ENCODE assay signal across 8 mouse cellular contexts in genomic region chr19:4304251-4304821, GRCm38 (mm10). TPM values are rescaled to one million over a fixed set of nuclear protein-coding genes. Genes with fewer than 3 reads are reported as not detected.
DNase-seq lines count a peak whose midpoint lies in the region; ATAC-seq and TF ChIP-seq lines count a peak whose summit lies in the region.

No protein-coding gene starts in this region.

- WGBS in forebrain, embryonic 16.5 days = 73% methylated on average over 5 of the region's 5 CpGs
- WGBS in liver, embryonic 12.5 days (ENCODE audit: insufficient replicate concordance) = 21% methylated on average over 5 of the region's 5 CpGs
- 87% methylated on average over 5 of the region's 5 CpGs for WGBS in neural tube, embryonic 12.5 days

- DNase-seq in A20 (ENCODE audit: low read depth, low spot score) = peak; percentile 93
- DNase-seq in c-Kit-positive CD71-positive TER-119-positive erythroid progenitor cells, embryonic 14.5 days (ENCODE audit: low spot score) = no peak
- no peak for DNase-seq in gastrocnemius, postnatal 10 days
- no peak for DNase-seq in urinary bladder, postnatal 25 days (ENCODE audit: low spot score)

- no peak overlapping the region for H3K27ac ChIP-seq in forebrain, embryonic 16.5 days (ENCODE audit: low read length)
- H3K27ac ChIP-seq in liver, embryonic 12.5 days = peak overlapping the region; percentile 86
- no peak overlapping the region for H3K27ac ChIP-seq in neural tube, embryonic 12.5 days

- H3K36me3 ChIP-seq in E14TG2a.4 (ENCODE audit: insufficient read depth, low read length) = peaks cover 7% of the 10 kb centered on the region; the same call in 1 of the 2 replicates
- no peaks in the 10 kb centered on the region for H3K36me3 ChIP-seq in forebrain, embryonic 16.5 days (ENCODE audit: control insufficient read depth, insufficient read depth)
- H3K36me3 ChIP-seq in liver, embryonic 12.5 days = peaks cover 7% of the 10 kb centered on the region; the same call in 1 of the 2 replicates
- H3K36me3 ChIP-seq in neural tube, embryonic 12.5 days = no peaks in the 10 kb centered on the region

- H3K4me2 ChIP-seq in forebrain, embryonic 16.5 days (ENCODE audit: low read length) = peak overlapping the region; percentile 93
- peak overlapping the region; percentile 73 for H3K4me2 ChIP-seq in liver, embryonic 12.5 days
- H3K4me2 ChIP-seq in neural tube, embryonic 12.5 days (replicated peaks) = peak overlapping the region; percentile 79

- no peak for ATAC-seq in forebrain, embryonic 16.5 days
- no peak for ATAC-seq in liver, embryonic 12.5 days
- no peak for ATAC-seq in neural tube, embryonic 12.5 days (ENCODE audit: low FRiP score, low read depth)

- H3K4me1 ChIP-seq in E14TG2a.4 (replicated peaks; ENCODE audit: low read depth, low read length) = peaks cover 67% of the 10 kb centered on the region
- H3K4me1 ChIP-seq in forebrain, embryonic 16.5 days (replicated peaks; ENCODE audit: control insufficient read depth, insufficient read depth, low read length) = peaks cover 63% of the 10 kb centered on the region
- peaks cover 69% of the 10 kb centered on the region for H3K4me1 ChIP-seq in liver, embryonic 12.5 days
- H3K4me1 ChIP-seq in neural tube, embryonic 12.5 days = peaks cover 63% of the 10 kb centered on the region

- H3K9ac ChIP-seq in forebrain, embryonic 16.5 days (replicated peaks; ENCODE audit: low read depth, low read length) = no peak overlapping the region
- H3K9ac ChIP-seq in liver, embryonic 12.5 days = peak overlapping the region; percentile 96
- no peak overlapping the region for H3K9ac ChIP-seq in neural tube, embryonic 12.5 days

- no peak for TF ChIP-seq CTCF in E14TG2a.4 (conservative IDR thresholded peaks at IDR 0.05; ENCODE audit: low read length)

- H3K9me3 ChIP-seq in E14TG2a.4 (ENCODE audit: low read length) = no peaks in the 10 kb centered on the region
- no peaks in the 10 kb centered on the region for H3K9me3 ChIP-seq in forebrain, embryonic 16.5 days (ENCODE audit: control insufficient read depth, low read length)
- H3K9me3 ChIP-seq in liver, embryonic 12.5 days (replicated peaks) = no peaks in the 10 kb centered on the region
- H3K9me3 ChIP-seq in neural tube, embryonic 12.5 days = no peaks in the 10 kb centered on the region

- H3K4me3 ChIP-seq in E14TG2a.4 (replicated peaks; ENCODE audit: low read length) = peak overlapping the region; percentile 95
- peak overlapping the region; percentile 90; the same call in 1 of the 2 replicates for H3K4me3 ChIP-seq in forebrain, embryonic 16.5 days (replicated peaks; ENCODE audit: low read length)
- H3K4me3 ChIP-seq in liver, embryonic 12.5 days = peak overlapping the region; percentile 89
- peak overlapping the region; percentile 93; the same call in 1 of the 2 replicates for H3K4me3 ChIP-seq in neural tube, embryonic 12.5 days

- H3K27me3 ChIP-seq in E14TG2a.4 (ENCODE audit: insufficient read depth, low read length) = peaks cover 8% of the 10 kb centered on the region; the same call in 1 of the 2 replicates
- H3K27me3 ChIP-seq in forebrain, embryonic 16.5 days (replicated peaks; ENCODE audit: control insufficient read depth, insufficient read depth, low read length) = no peaks in the 10 kb centered on the region
- 0 out of 2 replicates have a peak, but pooled peaks cover 5% of the 10 kb centered on the region for H3K27me3 ChIP-seq in liver, embryonic 12.5 days (replicated peaks)
- H3K27me3 ChIP-seq in neural tube, embryonic 12.5 days (replicated peaks) = no peaks in the 10 kb centered on the region

RNA-seq across cellular contexts. Expression of gene Grk2, which starts 1.7 kb away (rescaled TPM):
- polyA plus RNA-seq in forebrain, embryonic 16.5 days (2015; fragmentation: Nextera tagmentation; extraction: Ambion mirVana) = 20.6 and 28.1 TPM in 2 replicates
- 15.7 and 17.9 TPM in 2 replicates for polyA plus RNA-seq in liver, embryonic 12.5 days (2016; fragmentation: Nextera tagmentation; extraction: Ambion mirVana)
- 19.7 and 21.2 TPM in 2 replicates for polyA plus RNA-seq in neural tube, embryonic 12.5 days (2016; fragmentation: Nextera tagmentation; extraction: Ambion mirVana)
- total RNA-seq in gastrocnemius, postnatal 10 days (2021) = 10 to 100 TPM; 28.1 to 41.2 TPM

RNA-seq across cellular contexts. Expression of gene Ankrd13d, which starts 21.4 kb away (rescaled TPM):
- 24.0 and 38.6 TPM in 2 replicates for polyA plus RNA-seq in forebrain, embryonic 16.5 days (2015; fragmentation: Nextera tagmentation; extraction: Ambion mirVana)
- polyA plus RNA-seq in liver, embryonic 12.5 days (2016; fragmentation: Nextera tagmentation; extraction: Ambion mirVana) = 0.99 and 1.4 TPM in 2 replicates
- polyA plus RNA-seq in neural tube, embryonic 12.5 days (2016; fragmentation: Nextera tagmentation; extraction: Ambion mirVana) = 18.5 and 19.0 TPM in 2 replicates
- 1 to 10 TPM; 1.2 to 1.3 TPM for total RNA-seq in gastrocnemius, postnatal 10 days (2021)

RNA-seq across cellular contexts. Expression of gene Ssh3, which starts 35.4 kb away (rescaled TPM):
- polyA plus RNA-seq in forebrain, embryonic 16.5 days (2015; fragmentation: Nextera tagmentation; extraction: Ambion mirVana) = 7.2 and 11.8 TPM in 2 replicates
- polyA plus RNA-seq in liver, embryonic 12.5 days (2016; fragmentation: Nextera tagmentation; extraction: Ambion mirVana) = 2.2 and 2.6 TPM in 2 replicates
- 5.9 and 7.0 TPM in 2 replicates for polyA plus RNA-seq in neural tube, embryonic 12.5 days (2016; fragmentation: Nextera tagmentation; extraction: Ambion mirVana)
- total RNA-seq in gastrocnemius, postnatal 10 days (2021) = 1 to 10 TPM; 4.9 to 6.3 TPM
